Mouse (Mus musculus): ENCODE data around the gene Gm10570. TPM values are rescaled to one million over a fixed set of nuclear protein-coding genes. Genes with fewer than 3 reads are reported as not detected.
A peak's percentile ranks its signal among the peaks of the same experiment; 100 is the strongest.

The Gm10570 gene
- total and polyA plus RNA-seq, 2 experiments from 2014 or later = 1.3 to 4.5 TPM

DNA sequence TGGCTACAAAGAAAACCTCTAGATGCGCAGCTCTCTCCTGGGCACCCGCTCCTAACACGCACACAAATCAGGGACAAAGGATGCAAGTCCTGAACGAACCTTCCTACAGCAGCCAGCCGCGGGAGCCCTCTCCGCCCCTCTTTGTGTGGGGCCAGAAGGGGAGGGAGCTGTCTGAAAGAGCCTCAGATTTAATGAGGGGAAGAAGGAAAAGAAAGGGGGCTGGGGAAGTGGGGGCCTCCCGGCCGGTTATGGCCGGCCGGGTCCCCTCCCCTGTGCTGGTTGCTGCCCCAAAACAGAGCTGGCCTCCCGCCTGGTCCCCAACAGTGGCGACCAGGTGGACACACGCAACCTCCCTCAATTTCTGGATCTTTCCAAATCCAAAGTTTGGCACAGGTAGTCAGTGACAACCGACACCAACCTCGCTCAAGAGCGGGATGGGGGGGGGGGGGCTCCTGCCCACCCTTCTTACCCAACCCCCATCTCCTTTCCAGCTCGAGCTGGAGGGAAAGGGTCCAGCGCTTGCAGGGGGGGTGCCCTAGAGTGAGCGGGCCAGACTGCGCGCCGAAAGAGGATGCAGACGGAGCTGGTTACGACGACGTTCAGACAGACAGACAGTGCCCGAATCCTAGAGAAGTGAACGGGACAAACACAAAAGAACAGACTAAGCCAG lies 34.0 kb downstream of the Gm10570 start:
- under 1% methylated on average over 28 of the region's 29 CpGs for WGBS
- H3K4me2 ChIP-seq (ENCODE audit: low read depth, low read length) = peak overlapping the region; percentile 84
- peak overlapping the region; percentile 89 for H3K27ac ChIP-seq
- peak overlapping the region; percentile 76 for H3K9ac ChIP-seq (replicated peaks; ENCODE audit: low read length)
- TF ChIP-seq CTCF (IDR thresholded peaks at IDR 0.05; ENCODE audit: low read depth) = no peak
- ATAC-seq (peak; percentile 76), DNase-seq (ENCODE audit: low spot score) (peak; percentile 71)
- peaks cover 6% of the 10 kb centered on the region; the same call in 1 of the 2 replicates for H3K4me1 ChIP-seq (ENCODE audit: insufficient read depth, low read length)
- no peaks in the 10 kb centered on the region for H3K9me3 ChIP-seq (ENCODE audit: low read length)
- H3K27me3 ChIP-seq (ENCODE audit: insufficient read depth, low read length) = no peaks in the 10 kb centered on the region
- peak overlapping the region; percentile 58 for H3K4me3 ChIP-seq (ENCODE audit: low read length)
- no peaks in the 10 kb centered on the region for H3K36me3 ChIP-seq (ENCODE audit: insufficient read depth, low read length)

DNA sequence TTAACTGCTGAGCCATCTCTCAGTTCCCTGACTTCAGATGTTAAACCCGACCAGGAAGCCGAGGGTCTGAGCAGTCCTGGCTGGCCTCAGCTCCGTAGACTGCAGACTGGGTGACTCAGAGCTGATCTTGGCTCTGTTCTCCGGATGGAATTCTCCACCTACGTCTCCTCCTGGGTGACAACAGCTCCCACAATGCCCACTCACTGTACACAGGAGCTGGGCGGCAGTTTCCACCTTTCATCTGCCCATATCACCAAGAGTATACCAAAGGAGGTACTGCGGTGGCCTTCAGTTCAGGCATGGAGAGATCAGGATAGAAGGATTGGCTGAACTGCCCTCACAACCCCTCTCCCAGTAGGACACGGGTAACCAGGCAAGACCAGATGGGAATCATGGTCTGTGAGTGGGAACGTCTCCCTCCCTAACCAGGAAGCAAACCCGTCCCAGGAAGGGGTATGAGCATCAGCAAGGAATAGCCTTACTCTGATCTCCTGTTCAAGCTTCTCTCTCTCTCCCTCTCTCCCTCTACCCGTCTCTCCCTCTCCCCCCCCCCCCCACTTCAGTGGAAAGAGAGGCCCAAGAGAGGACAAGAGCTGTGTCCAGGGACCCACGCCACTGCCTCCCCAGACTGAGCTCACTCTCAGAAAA lies 34.7 kb downstream of the Gm10570 start:
- DNase-seq (ENCODE audit: low spot score) (peak; percentile 52), ATAC-seq (peak; percentile 38)
- TF ChIP-seq CTCF (IDR thresholded peaks at IDR 0.05; ENCODE audit: low read depth) = no peak
- Histone ChIP-seq H3K9me3 (ENCODE audit: low read length) (no peaks in the 10 kb centered on the region), H3K27ac (peak overlapping the region; percentile 89), H3K36me3 (ENCODE audit: insufficient read depth, low read length) (no peaks in the 10 kb centered on the region), H3K4me2 (ENCODE audit: low read depth, low read length) (peak overlapping the region; percentile 84), H3K4me1 (ENCODE audit: insufficient read depth, low read length) (peaks cover 6% of the 10 kb centered on the region; the same call in 1 of the 2 replicates), H3K27me3 (ENCODE audit: insufficient read depth, low read length) (no peaks in the 10 kb centered on the region), H3K9ac (replicated peaks; ENCODE audit: low read length) (peak overlapping the region; percentile 76), H3K4me3 (ENCODE audit: low read length) (peak overlapping the region; percentile 58)
- 12% methylated on average over 12 of the region's 12 CpGs for WGBS

DNA sequence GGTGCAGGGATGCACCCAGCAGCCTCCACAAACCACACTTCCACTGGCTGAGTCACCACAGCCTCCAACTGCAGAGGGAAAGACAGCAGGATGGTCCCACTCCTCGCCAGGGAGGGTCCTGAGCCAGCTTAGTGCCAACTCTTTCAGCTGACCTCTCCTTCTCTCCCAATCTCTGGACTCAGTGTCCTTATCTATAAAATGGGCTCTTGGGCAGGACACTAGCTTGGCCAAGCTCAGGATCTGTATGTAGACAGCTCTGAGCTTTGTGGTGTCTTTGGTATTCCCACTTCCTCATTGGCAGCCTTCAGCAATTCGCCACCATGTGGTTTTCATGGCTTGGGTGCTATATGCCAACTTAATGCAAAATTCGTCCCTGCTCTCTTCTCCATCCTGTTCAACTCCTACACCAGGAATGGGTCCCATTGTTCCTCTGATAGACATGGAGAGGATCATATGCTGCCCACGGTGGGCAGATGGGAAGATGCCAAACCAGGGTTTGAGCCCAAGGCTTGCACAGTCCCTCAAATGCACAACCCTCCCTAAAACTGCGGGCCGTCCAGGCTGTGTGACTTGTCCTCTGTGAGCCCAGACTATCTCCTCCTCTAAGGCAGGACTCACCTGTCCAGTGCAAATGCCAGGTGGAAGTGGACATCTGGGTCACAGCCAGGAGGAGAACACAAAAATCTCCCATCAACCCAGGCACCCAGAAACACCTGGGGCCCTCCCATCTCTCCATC lies 37.7 kb downstream of the Gm10570 start:
- peak overlapping the region; percentile 17; the same call in 1 of the 2 replicates for H3K27ac ChIP-seq
- ATAC-seq = no peak
- H3K9me3 ChIP-seq (ENCODE audit: low read length) = no peaks in the 10 kb centered on the region
- H3K9ac ChIP-seq (replicated peaks; ENCODE audit: low read length) = no peak overlapping the region
- peaks cover 4% of the 10 kb centered on the region; the same call in 1 of the 2 replicates for H3K4me1 ChIP-seq (ENCODE audit: insufficient read depth, low read length)
- no peak overlapping the region for H3K4me3 ChIP-seq (ENCODE audit: low read length)
- H3K36me3 ChIP-seq (ENCODE audit: insufficient read depth, low read length) = no peaks in the 10 kb centered on the region
- no peak for TF ChIP-seq CTCF (IDR thresholded peaks at IDR 0.05; ENCODE audit: low read depth)
- no peak overlapping the region for H3K4me2 ChIP-seq (ENCODE audit: low read depth, low read length)
- no peaks in the 10 kb centered on the region for H3K27me3 ChIP-seq (ENCODE audit: insufficient read depth, low read length)
- 83% methylated on average over 6 of the region's 6 CpGs for WGBS
- DNase-seq (ENCODE audit: low spot score) = no peak

DNA sequence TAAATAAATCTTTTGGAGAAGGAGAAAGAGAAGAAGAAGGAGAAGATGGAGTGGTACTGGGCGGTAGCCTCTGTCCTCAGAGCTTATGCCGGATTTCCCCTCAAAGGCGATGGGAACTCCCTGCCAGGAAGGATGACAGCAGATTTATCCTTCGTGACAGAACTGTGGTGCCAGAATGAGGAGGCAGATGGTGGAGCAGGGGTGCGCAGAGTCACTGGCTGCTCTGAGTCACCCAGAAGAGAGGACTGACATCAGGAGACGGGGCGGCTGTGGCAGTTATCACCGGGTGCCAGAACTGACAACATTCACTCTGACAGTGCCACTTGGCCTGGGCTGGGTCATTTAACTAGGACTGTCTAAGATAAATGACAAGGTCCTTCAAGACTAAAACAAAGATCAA lies 38.4 kb downstream of the Gm10570 start:
- Histone ChIP-seq H3K4me3 (ENCODE audit: low read length) (no peak overlapping the region), H3K4me1 (ENCODE audit: insufficient read depth, low read length) (no peaks in the 10 kb centered on the region), H3K9me3 (ENCODE audit: low read length) (no peaks in the 10 kb centered on the region), H3K27me3 (ENCODE audit: insufficient read depth, low read length) (no peaks in the 10 kb centered on the region), H3K4me2 (ENCODE audit: low read depth, low read length) (no peak overlapping the region), H3K27ac (0 out of 2 replicates have a peak overlapping the region, but pooled peaks have one; percentile 17), H3K9ac (replicated peaks; ENCODE audit: low read length) (no peak overlapping the region), H3K36me3 (ENCODE audit: insufficient read depth, low read length) (no peaks in the 10 kb centered on the region)
- 54% methylated on average over 8 of the region's 8 CpGs for WGBS
- ATAC-seq (peak; percentile 31; the same call in 1 of the 2 replicates), DNase-seq (ENCODE audit: low spot score) (peak; percentile 72)
- TF ChIP-seq CTCF (IDR thresholded peaks at IDR 0.05; ENCODE audit: low read depth) = no peak

DNA sequence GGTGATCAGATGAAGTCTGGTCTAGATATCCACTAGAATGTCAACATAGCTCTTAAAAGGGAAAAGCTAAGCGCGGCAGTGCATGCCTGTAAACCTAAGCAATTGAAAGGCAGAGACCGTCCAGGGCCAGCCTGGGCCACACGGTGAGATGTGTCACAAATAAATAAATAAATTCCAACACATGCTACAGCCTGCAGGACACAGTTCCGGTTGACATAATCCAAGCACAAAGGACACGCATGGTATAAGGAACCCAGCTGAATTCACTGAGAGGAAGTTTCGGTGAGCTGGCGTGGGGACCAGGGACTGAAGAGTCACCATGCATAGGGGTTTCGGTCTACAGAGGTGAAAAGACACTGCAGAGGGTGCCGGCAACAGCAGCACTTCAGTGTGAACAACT lies 39.7 kb downstream of the Gm10570 start:
- no peaks in the 10 kb centered on the region for H3K36me3 ChIP-seq (ENCODE audit: insufficient read depth, low read length)
- no peaks in the 10 kb centered on the region; the same call in 1 of the 2 replicates for H3K4me1 ChIP-seq (ENCODE audit: insufficient read depth, low read length)
- 76% methylated on average over 10 of the region's 10 CpGs for WGBS
- ATAC-seq (no peak), DNase-seq (ENCODE audit: low spot score) (no peak)
- H3K27ac ChIP-seq = no peak overlapping the region
- H3K4me2 ChIP-seq (ENCODE audit: low read depth, low read length) = no peak overlapping the region
- no peak overlapping the region for H3K4me3 ChIP-seq (ENCODE audit: low read length)
- TF ChIP-seq CTCF (IDR thresholded peaks at IDR 0.05; ENCODE audit: low read depth) = no peak
- no peak overlapping the region for H3K9ac ChIP-seq (replicated peaks; ENCODE audit: low read length)
- H3K9me3 ChIP-seq (ENCODE audit: low read length) = no peaks in the 10 kb centered on the region
- H3K27me3 ChIP-seq (ENCODE audit: insufficient read depth, low read length) = no peaks in the 10 kb centered on the region

DNA sequence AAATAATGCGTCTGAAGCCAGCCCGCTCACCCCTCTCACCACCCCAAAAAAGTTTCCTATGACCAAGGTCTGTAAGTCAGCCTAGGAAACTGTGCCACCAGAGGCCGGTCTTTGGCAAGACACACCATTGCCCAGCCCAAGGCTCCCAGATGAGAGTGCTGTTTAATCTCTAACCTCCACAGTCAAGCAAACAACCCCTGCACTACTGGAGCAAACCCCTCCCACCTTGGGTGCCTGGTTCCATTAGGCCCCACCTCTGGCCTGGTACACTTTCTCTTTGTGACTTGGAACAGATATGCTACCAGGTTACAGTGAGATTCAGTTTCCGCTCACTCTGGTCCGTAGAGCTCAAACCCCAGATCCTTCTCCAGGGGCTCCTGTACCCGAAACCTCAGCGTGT lies 41.4 kb downstream of the Gm10570 start:
- no peaks in the 10 kb centered on the region for H3K9me3 ChIP-seq (ENCODE audit: low read length)
- DNase-seq (ENCODE audit: low spot score) = no peak
- H3K4me1 ChIP-seq (ENCODE audit: insufficient read depth, low read length) = no peaks in the 10 kb centered on the region; the same call in 1 of the 2 replicates
- no peak overlapping the region for H3K27ac ChIP-seq
- no peak overlapping the region for H3K9ac ChIP-seq (replicated peaks; ENCODE audit: low read length)
- no peak overlapping the region for H3K4me2 ChIP-seq (ENCODE audit: low read depth, low read length)
- no peak for TF ChIP-seq CTCF (IDR thresholded peaks at IDR 0.05; ENCODE audit: low read depth)
- no peaks in the 10 kb centered on the region for H3K27me3 ChIP-seq (ENCODE audit: insufficient read depth, low read length)
- ATAC-seq = no peak
- 87% methylated on average over 7 of the region's 7 CpGs for WGBS
- H3K36me3 ChIP-seq (ENCODE audit: insufficient read depth, low read length) = no peaks in the 10 kb centered on the region
- no peak overlapping the region for H3K4me3 ChIP-seq (ENCODE audit: low read length)
